Mouse (Mus musculus) kidney, adult 2 months (tissue): ENCODE measurements around the gene Etnppl. TPM values are rescaled to one million over a fixed set of nuclear protein-coding genes. Genes with fewer than 3 reads are reported as not detected.

Experiments
- DNase-seq: peaks from one replicate; pipeline ENCODE4 v3.0.0; 2021
- H3K27ac ChIP-seq: fragments of 200-500 bp; 2 replicates; pipeline ENCODE4 v1.5.1; 2012; ENCODE audit warnings: low read depth, low read length, control low read depth, inconsistent platforms; ENCODE audit not compliant: insufficient read depth
- H3K27me3 ChIP-seq: fragments of 200-500 bp; replicated peaks from 2 replicates; pipeline ENCODE4 v1.6.1; 2012; ENCODE audit warnings: mild to moderate bottlenecking, moderate library complexity, low read length, inconsistent platforms; ENCODE audit not compliant: control insufficient read depth, insufficient read depth
- H3K36me3 ChIP-seq: fragments of 200-500 bp; 2 replicates; pipeline ENCODE4 v1.6.1; 2012; ENCODE audit warnings: mild to moderate bottlenecking, moderate library complexity, low read length, inconsistent platforms; ENCODE audit not compliant: control insufficient read depth, insufficient read depth
- H3K4me1 ChIP-seq: fragments of 200-500 bp; 2 replicates; pipeline ENCODE4 v1.6.1; 2011; ENCODE audit warnings: low read length; ENCODE audit not compliant: control insufficient read depth, insufficient read depth
- H3K4me3 ChIP-seq: fragments of 200-500 bp; 2 replicates; pipeline ENCODE4 v1.5.1; 2011; ENCODE audit warnings: mild to moderate bottlenecking, low read depth, low read length, control low read depth; ENCODE audit not compliant: insufficient read depth
- CTCF ChIP-seq: fragments of 200-500 bp; conservative IDR thresholded peaks from 2 replicates; pipeline ENCODE4 v1.5.1; 2011; ENCODE audit warnings: low read depth, mild to moderate bottlenecking, control low read depth, low read length, moderate library complexity, mixed read lengths; ENCODE audit not compliant: insufficient read depth, insufficient read length
- POLR2A ChIP-seq: fragments of 200-500 bp; IDR thresholded peaks from one replicate; pipeline ENCODE4 v1.6.1; 2011; ENCODE audit warnings: low read depth, low read length, control low read depth
- WGBS: fragments of 180-500 bp; shearing (Covaris S2); methylation state at CpG from one replicate; pipeline ENCODE4 v1.1.7; 2018; 5-methylcytosine and 5-hydroxymethylcytosine counted together
- polyA plus RNA-seq: library from polyadenylated mRNA; depleted of rRNA; stranded (reverse); fragments of >200 nt; gene quantifications from 2 replicates; pipeline ENCODE4 v1.2.3, GENCODE M21; 2012; rRNA removed

Gene Etnppl
- polyA plus RNA-seq, result 2.4 and 3.0 TPM in 2 replicates

- H3K27ac ChIP-seq, result no peak within 1 kb of the TSS
- TF ChIP-seq POLR2A (no peak), CTCF (no peak)
- 4% methylated on average over 10 of the region's 10 CpGs for WGBS
- no peaks in the 10 kb centered on the region for H3K36me3 ChIP-seq
- no peaks in the 10 kb centered on the region for H3K27me3 ChIP-seq
- H3K4me3 ChIP-seq, result peak within 1 kb of the TSS; percentile 23; the same call in 1 of the 2 replicates
- H3K4me1 ChIP-seq, result no peaks in the 10 kb centered on the region
- DNase-seq, result peak; percentile 88
Observed at GRCm38 (mm10) chr3:130617439-130617898, at the start of gene Etnppl. TSS of gene Etnppl (plus strand) at chr3:130617448.

GRCm38 (mm10) chr3:130568331-130569095, 48.7 kb upstream of the Etnppl start:
- H3K4me1 ChIP-seq, result no peaks in the 10 kb centered on the region
- H3K27me3 ChIP-seq, result no peaks in the 10 kb centered on the region
- H3K27ac ChIP-seq, result no peak overlapping the region
- TF ChIP-seq CTCF, result no peak
- TF ChIP-seq POLR2A, result no peak
- 76% methylated on average over 16 of the region's 16 CpGs for WGBS
- no peaks in the 10 kb centered on the region for H3K36me3 ChIP-seq
- no peak for DNase-seq
- H3K4me3 ChIP-seq, result no peak overlapping the region

- Histone ChIP-seq H3K36me3 (no peaks in the 10 kb centered on the region), H3K4me1 (no peaks in the 10 kb centered on the region), H3K27me3 (no peaks in the 10 kb centered on the region), H3K4me3 (no peak overlapping the region), H3K27ac (no peak overlapping the region)
- WGBS, result 79% methylated on average over 5 of the region's 5 CpGs
- TF ChIP-seq POLR2A, result no peak
- peak; percentile 24; the same call in 1 of the 2 replicates for TF ChIP-seq CTCF
- no peak for DNase-seq
Observed at GRCm38 (mm10) chr3:130573243-130573642, 44.0 kb upstream of the Etnppl start.

GRCm38 (mm10) chr3:130574652-130575051, 42.6 kb upstream of the Etnppl start:
- peak; percentile 51 for DNase-seq
- TF ChIP-seq CTCF (no peak), POLR2A (no peak)

GRCm38 (mm10) chr3:130576683-130577082, 40.6 kb upstream of the Etnppl start:
- Histone ChIP-seq H3K27ac (no peak overlapping the region), H3K4me1 (no peaks in the 10 kb centered on the region), H3K27me3 (no peaks in the 10 kb centered on the region), H3K4me3 (no peak overlapping the region), H3K36me3 (no peaks in the 10 kb centered on the region)
- peak; percentile 59 for TF ChIP-seq CTCF
- no peak for TF ChIP-seq POLR2A
- peak; percentile 16 for DNase-seq
- 75% methylated on average over 6 of the region's 6 CpGs for WGBS

More at GRCm38 (mm10) chr3:130574652-130575051, 42.6 kb upstream of the Etnppl start:
- H3K4me3 ChIP-seq, result no peak overlapping the region
- no peaks in the 10 kb centered on the region for H3K27me3 ChIP-seq
- no peak overlapping the region for H3K27ac ChIP-seq
- 21% methylated on average over 5 of the region's 5 CpGs for WGBS
- no peaks in the 10 kb centered on the region for H3K36me3 ChIP-seq
- H3K4me1 ChIP-seq, result no peaks in the 10 kb centered on the region

- no peaks in the 10 kb centered on the region for H3K36me3 ChIP-seq
- DNase-seq, result peak; percentile 3
- H3K27ac ChIP-seq, result no peak overlapping the region
- TF ChIP-seq POLR2A (no peak), CTCF (no peak)
- no peak overlapping the region for H3K4me3 ChIP-seq
- WGBS, result 37% methylated on average over 17 of the region's 17 CpGs
- no peaks in the 10 kb centered on the region for H3K27me3 ChIP-seq
- no peaks in the 10 kb centered on the region for H3K4me1 ChIP-seq
Observed at GRCm38 (mm10) chr3:130579501-130579900, 37.7 kb upstream of the Etnppl start.

- 85% methylated on average over 2 of the region's 2 CpGs for WGBS
- Histone ChIP-seq H3K27ac (no peak overlapping the region), H3K27me3 (no peaks in the 10 kb centered on the region), H3K4me3 (no peak overlapping the region), H3K36me3 (no peaks in the 10 kb centered on the region), H3K4me1 (no peaks in the 10 kb centered on the region)
- no peak for DNase-seq
- no peak for TF ChIP-seq POLR2A
- no peak for TF ChIP-seq CTCF
Observed at GRCm38 (mm10) chr3:130581577-130581976, 35.7 kb upstream of the Etnppl start.
